Mouse (Mus musculus): ENCODE measurements around the gene Wfdc9. TPM values are rescaled to one million over a fixed set of nuclear protein-coding genes. Genes with fewer than 3 reads are reported as not detected.

The Wfdc9 gene
- total RNA-seq, 4 experiments from 2014 or later = not detected

DNA sequence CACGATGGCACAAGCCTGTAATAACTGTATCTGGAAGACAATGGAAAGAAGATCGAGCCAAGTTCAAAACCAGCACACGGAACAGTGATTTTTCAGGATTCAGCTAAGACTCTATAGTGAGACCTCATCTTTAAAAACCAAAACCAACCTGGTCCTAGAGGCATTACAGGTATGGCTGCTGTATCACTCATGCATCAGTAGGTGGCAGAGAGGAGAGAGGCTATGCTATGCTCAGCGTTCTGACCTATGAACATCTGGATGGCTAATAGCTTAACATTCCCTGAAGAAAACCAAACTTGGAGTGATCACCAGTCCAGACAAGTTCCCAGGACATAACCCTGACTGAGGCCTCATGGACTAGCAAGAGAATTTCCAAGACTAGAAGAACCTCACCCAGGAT lies 34.6 kb downstream of the Wfdc9 start:
- no peak for DNase-seq (ENCODE audit: low spot score in 2 of 2)

DNA sequence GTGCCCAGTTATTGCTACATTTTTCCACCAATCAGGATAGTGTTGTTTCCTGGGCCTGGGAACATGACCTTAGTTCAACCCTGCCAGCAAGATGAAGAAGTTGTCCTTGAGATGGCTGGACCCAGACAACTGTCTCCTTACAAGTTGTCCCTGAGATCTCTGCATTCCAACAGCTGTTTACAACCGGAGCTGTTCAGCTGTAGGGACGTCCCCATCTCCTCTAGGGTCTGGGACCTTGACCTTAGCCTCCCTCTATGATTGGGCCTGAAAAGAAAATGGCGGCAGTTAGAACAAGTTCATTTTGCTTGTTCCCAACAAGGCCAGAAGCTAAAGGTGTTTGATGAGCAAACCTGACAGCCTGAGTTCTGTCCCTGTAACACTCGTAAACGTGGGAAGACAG lies 37.3 kb downstream of the Wfdc9 start:
- no peak for DNase-seq (ENCODE audit: low spot score in 2 of 2)

DNA sequence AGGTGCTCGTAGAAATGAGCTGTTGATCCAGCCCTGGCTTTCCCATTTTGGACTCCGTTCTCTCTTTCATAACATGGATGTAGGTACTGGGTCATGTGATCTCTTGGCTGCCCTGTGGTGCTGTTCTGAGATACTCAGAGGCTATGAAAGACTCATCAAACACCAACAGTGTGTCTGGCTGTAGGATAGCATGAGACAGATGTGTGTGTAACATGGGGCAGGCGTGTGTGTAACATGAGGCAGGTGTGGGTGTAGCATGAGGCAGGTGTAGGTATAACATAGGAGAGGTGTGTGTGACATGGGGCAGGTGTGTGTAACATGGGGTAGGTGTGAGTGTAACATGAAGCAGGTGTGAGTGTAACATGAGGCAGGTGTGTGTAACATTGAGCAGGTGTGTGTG lies 41.0 kb downstream of the Wfdc9 start:
- no peak for DNase-seq (ENCODE audit: low spot score in 2 of 2)

DNA sequence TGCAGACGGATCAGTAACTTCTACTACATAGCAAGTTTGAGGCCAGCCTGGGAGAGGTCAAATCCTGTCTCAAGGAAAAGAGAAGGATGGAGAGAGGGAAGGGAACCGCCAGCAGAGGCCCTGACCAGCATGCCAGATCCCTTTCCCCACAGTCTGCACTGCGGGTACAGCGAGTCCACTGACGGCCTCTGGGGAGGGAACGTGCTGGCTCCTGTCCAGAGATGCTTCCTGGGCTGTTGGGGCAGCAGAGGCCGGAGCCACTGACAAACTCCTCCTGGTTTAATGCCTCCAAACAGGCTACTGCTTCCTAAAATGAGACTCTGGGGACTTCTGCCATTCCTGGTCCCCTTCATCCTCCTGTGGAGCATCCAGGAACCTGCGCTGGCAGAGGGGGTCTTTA lies 42.9 kb downstream of the Wfdc9 start, which contains the start of the genes Wfdc6b and Wfdc8:
Gene Wfdc6b, plus strand, starts transcription at position 52 of the 400 bp plus-strand sequence.
Gene Wfdc8, minus strand, starts transcription at position 156 of the 400 bp plus-strand sequence.
- DNase-seq (ENCODE audit: low spot score in 2 of 2) = peak in 1 of 2 experiments; percentile 32

DNA sequence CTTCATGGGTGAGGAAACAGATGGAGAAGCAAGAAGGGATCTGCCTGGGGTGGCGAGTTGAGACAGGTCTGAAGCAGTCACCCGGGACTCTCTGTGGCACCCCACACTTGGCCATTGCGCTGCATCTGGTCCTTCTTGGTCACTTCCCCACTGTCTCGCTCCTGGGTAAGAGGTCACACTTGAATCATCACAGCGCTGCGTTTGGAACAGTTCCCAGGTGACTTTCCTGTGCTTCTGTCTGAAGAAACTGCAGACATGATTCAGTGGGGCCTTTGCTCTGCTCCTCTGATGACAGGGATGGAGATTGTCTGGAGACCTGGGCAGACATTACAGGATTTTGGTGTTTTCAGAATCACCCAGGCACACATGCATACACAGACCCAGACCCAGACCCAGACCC lies 47.6 kb downstream of the Wfdc9 start:
- DNase-seq (ENCODE audit: low spot score in 2 of 2) = no peak

DNA sequence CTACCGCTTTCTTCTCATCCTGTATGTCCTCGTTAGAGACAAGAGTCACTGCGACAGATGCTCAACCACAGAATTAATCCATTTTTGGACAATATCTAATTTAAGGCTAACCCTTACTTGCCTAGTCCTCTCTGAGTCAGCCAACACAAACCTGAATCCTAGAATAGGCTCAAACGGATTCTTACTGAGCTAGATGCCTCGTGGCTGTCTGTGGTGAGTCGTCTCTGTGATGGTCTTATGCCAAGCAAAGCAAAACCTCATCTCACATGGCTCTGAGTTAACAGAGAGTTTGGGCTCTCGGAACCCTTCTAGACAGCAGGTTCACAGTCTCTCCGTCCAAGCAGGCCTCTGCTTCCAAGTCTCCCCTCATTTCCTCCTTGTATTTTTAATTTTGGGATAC lies 52.0 kb downstream of the Wfdc9 start:
- no peak for DNase-seq (ENCODE audit: low spot score in 2 of 2)

DNA sequence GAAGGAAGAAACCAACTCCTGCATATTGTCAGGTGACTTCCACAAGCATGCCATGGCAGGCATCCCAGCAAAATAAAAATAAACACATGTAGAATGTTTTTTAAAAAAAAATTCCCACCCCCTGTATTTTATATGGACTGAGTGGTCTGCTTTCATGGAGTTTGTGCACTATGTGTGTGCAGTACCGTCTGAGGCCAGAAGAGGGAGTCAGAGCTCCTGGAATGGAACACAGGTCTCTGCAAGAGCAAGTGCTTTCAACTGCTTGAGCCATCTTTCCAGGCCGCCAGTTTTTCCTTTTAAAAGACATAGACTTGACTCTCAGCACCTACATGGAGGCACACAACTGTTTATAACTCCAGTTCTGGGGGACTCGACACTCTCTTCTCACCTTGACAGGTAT lies 52.9 kb downstream of the Wfdc9 start:
- DNase-seq (ENCODE audit: low spot score in 2 of 2) = no peak

DNA sequence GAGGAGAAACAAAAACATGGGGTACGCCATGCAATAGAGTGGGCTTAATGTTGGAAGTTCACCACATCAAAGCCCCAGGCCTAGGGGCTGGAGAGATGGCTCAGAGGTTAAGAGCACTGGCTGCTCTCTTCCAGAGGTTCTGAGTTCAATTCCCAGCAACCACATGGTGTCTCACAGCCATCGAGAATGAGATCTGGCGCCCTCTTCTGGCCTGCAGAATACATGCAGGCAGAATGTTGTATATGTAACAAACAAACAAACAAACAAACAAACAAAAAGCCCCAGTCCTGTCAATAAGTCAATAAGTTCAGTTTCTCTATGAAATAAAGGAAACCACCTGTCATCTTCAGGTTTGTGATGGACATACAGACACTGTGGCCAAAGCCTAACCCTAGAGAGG lies 56.2 kb downstream of the Wfdc9 start:
- no peak for DNase-seq (ENCODE audit: low spot score in 2 of 2)

Other genes starting within 250 kb of the Wfdc9 start
- gene Sdc4, start 212.7 kb downstream of the Wfdc9 start, total RNA-seq (2022) = 10 to 100 TPM; 23.9 to 58.8 (median 34.1) TPM
- gene Sys1, start 199.6 kb downstream of the Wfdc9 start, total RNA-seq (2022) = 10 to 100 TPM; 25.3 to 27.8 (median 26.6) TPM
- 10 to 100 TPM in 2 of 4 experiments, 1 to 10 TPM in 1, not detected in 1; 3.8 to 12.1 (median 11.8) TPM for gene Gm20458, start 195.6 kb downstream of the Wfdc9 start, total RNA-seq (2022)
- gene Trp53tg5, start 182.9 kb downstream of the Wfdc9 start, total RNA-seq (2022) = not detected
- gene Dbndd2, start 170.5 kb downstream of the Wfdc9 start, total RNA-seq (2022) = 10 to 100 TPM; 14.8 to 32.8 (median 22.6) TPM
- 10 to 100 TPM; 27.2 to 33.2 (median 30.0) TPM for gene Pigt, start 159.1 kb downstream of the Wfdc9 start, total RNA-seq (2022)
- not detected for gene Wfdc2, start 94.2 kb downstream of the Wfdc9 start, total RNA-seq (2022)
- gene Spint3, start 83.1 kb downstream of the Wfdc9 start, total RNA-seq (2022) = not detected
- not detected for gene Wfdc6a, start 71.1 kb downstream of the Wfdc9 start, total RNA-seq (2022)
- not detected for gene Eppin, start 63.0 kb downstream of the Wfdc9 start, total RNA-seq (2022)
- gene Wfdc6b, start 43.1 kb downstream of the Wfdc9 start, total RNA-seq (2022) = not detected
- not detected for gene Wfdc8, start 43.0 kb downstream of the Wfdc9 start, total RNA-seq (2022)
- gene Wfdc16, start 17.8 kb downstream of the Wfdc9 start, total RNA-seq (2022) = not detected
- not detected for gene Wfdc10, start 537 bp downstream of the Wfdc9 start, total RNA-seq (2022)
- not detected for gene Wfdc11, start 17.5 kb upstream of the Wfdc9 start, total RNA-seq (2022)
- gene Wfdc13, start 28.5 kb upstream of the Wfdc9 start, total RNA-seq (2022) = not detected
- not detected for gene Spint4, start 41.9 kb upstream of the Wfdc9 start, total RNA-seq (2022)
- not detected for gene Spint5, start 58.7 kb upstream of the Wfdc9 start, total RNA-seq (2022)
- not detected for gene Wfdc3, start 89.3 kb upstream of the Wfdc9 start, total RNA-seq (2022)
- gene Dnttip1, start 89.4 kb upstream of the Wfdc9 start, total RNA-seq (2022) = 10 to 100 TPM; 15.6 to 21.0 (median 17.7) TPM
- under 1 TPM in 3 of 4 experiments, not detected in 1; 0.29 to 0.38 (median 0.38) TPM for gene Ube2c, start 113.3 kb upstream of the Wfdc9 start, total RNA-seq (2022)
- over 10,000 TPM; 10,643 to 17,408 (median 13,587) TPM for gene Tnnc2, start 123.4 kb upstream of the Wfdc9 start, total RNA-seq (2022)
- gene Snx21, start 129.2 kb upstream of the Wfdc9 start, total RNA-seq (2022) = 10 to 100 TPM; 23.5 to 24.8 (median 24.4) TPM
- 10 to 100 TPM in 1 of 4 experiments, 1 to 10 TPM in 3; 8.1 to 10.9 (median 8.4) TPM for gene Acot8, start 148.3 kb upstream of the Wfdc9 start, total RNA-seq (2022)
- gene Zswim3, start 148.5 kb upstream of the Wfdc9 start, total RNA-seq (2022) = 1 to 10 TPM in 3 of 4 experiments, under 1 TPM in 1; 0.90 to 1.7 (median 1.2) TPM
- gene Zswim1, start 166.1 kb upstream of the Wfdc9 start, total RNA-seq (2022) = 1 to 10 TPM; 4.7 to 5.3 (median 5.0) TPM
- gene Spata25, start 172.0 kb upstream of the Wfdc9 start, total RNA-seq (2022) = not detected
- gene Ctsa, start 176.3 kb upstream of the Wfdc9 start, total RNA-seq (2022) = 10 to 100 TPM; 51.1 to 55.7 (median 52.7) TPM
- gene Neurl2, start 176.9 kb upstream of the Wfdc9 start, total RNA-seq (2022) = 10 to 100 TPM; 39.0 to 44.4 (median 39.5) TPM
- 10 to 100 TPM in 2 of 4 experiments, 1 to 10 TPM in 2; 8.0 to 19.5 (median 11.9) TPM for gene Pltp, start 201.1 kb upstream of the Wfdc9 start, total RNA-seq (2022)
- 10 to 100 TPM; 24.1 to 31.0 (median 27.2) TPM for gene Pcif1, start 222.7 kb upstream of the Wfdc9 start, total RNA-seq (2022)

Data from gastrocnemius, adult 8-10 months (tissue).